Mouse (Mus musculus): ENCODE data around the gene Gpr1. TPM values are rescaled to one million over a fixed set of nuclear protein-coding genes. Genes with fewer than 3 reads are reported as not detected.
"Not testable (repeated sequence)": the region's sequence is repeated elsewhere in the genome, so short reads cannot be mapped to it uniquely, and the experiment has no call there.

Gpr1 gene
- polyA plus RNA-seq, 1 experiment from 2014 or later: 0.72 TPM

DNA sequence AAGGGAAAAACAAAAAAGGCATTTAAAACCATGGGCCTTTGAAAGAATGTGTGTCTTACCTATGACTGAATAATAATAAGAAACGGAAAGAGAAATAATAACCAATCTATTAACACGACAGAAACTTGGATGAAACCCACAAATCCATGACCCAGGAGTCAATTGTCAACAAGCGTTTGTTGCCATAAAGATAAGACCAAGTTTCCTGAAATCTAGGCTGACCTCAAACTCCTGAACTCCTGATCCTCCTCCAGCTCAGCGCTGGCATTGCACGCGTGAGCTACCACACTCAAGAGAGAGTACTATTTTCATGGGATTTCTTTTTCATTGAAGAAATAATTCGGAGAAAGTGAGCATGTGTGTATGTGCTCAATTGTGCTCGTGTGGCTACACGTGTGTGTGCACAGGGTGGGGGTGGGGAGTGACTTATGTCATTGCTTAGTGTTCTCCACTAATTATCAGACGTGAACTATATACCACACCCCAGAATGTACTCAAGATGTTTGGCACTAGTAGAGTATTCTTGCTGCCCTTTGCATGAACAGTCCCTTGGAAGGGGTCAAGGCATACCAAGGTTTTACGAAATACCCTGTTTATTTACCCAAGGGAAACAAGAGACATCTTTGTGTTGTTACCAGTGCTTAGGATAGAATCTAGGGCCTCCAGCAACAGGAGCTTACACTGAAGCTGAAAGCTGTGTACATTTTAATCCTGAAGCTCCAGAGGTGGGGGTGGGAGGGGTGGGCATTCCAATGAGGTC lies 21.9 kb downstream of the Gpr1 start:
- H3K4me2 ChIP-seq (ENCODE audit: low read length): no peak overlapping the region
- 89% methylated on average over 11 of the region's 11 CpGs for WGBS

DNA sequence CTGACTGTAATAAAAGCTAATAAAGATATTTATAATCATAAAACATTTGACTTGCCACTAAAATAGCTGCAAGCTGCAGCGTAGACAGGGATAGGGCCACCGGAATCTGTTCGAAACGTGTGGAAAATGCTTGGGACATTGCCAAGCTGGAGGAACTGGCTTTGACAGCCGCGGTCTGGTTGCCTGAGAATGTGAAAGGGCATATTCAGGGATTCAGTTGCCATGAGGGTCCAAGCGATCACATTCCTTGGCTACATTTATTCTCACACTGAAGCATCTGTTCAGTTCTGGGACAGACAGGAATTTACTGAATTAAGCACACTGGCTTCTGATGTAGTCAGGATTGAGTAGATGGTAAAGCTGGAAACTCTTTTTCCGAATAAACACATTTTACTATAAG lies 23.5 kb downstream of the Gpr1 start:
- DNase-seq (ENCODE audit: low spot score): peak; percentile 58
- H3K4me1 ChIP-seq (ENCODE audit: control insufficient read depth, insufficient read depth, low read length): no peaks in the 10 kb centered on the region
- no peak for ATAC-seq
- no peaks in the 10 kb centered on the region for H3K9me3 ChIP-seq (replicated peaks; ENCODE audit: control insufficient read depth, low read length)
- H3K27ac ChIP-seq (ENCODE audit: low read depth, low read length): no peak overlapping the region
- WGBS: 59% methylated on average over 8 of the region's 8 CpGs
- H3K27me3 ChIP-seq (replicated peaks; ENCODE audit: control insufficient read depth, insufficient read depth, low read length): no peaks in the 10 kb centered on the region
- no peak overlapping the region for H3K9ac ChIP-seq (ENCODE audit: low read length)
- no peak overlapping the region for H3K4me2 ChIP-seq (ENCODE audit: low read length)
- H3K36me3 ChIP-seq (ENCODE audit: control insufficient read depth, insufficient read depth, low read length): no peaks in the 10 kb centered on the region
- no peak overlapping the region for H3K4me3 ChIP-seq (ENCODE audit: low read depth, low read length)

More for the DNA sequence above, 21.9 kb downstream of the Gpr1 start:
- H3K27me3 ChIP-seq (replicated peaks; ENCODE audit: control insufficient read depth, insufficient read depth, low read length): no peaks in the 10 kb centered on the region
- no peaks in the 10 kb centered on the region for H3K36me3 ChIP-seq (ENCODE audit: control insufficient read depth, insufficient read depth, low read length)
- no peak overlapping the region for H3K9ac ChIP-seq (ENCODE audit: low read length)
- no peak overlapping the region for H3K27ac ChIP-seq (ENCODE audit: low read depth, low read length)
- H3K9me3 ChIP-seq (replicated peaks; ENCODE audit: control insufficient read depth, low read length): no peaks in the 10 kb centered on the region
- ATAC-seq (no peak), DNase-seq (ENCODE audit: low spot score) (no peak)
- no peak overlapping the region for H3K4me3 ChIP-seq (ENCODE audit: low read depth, low read length)
- no peaks in the 10 kb centered on the region for H3K4me1 ChIP-seq (ENCODE audit: control insufficient read depth, insufficient read depth, low read length)

DNA sequence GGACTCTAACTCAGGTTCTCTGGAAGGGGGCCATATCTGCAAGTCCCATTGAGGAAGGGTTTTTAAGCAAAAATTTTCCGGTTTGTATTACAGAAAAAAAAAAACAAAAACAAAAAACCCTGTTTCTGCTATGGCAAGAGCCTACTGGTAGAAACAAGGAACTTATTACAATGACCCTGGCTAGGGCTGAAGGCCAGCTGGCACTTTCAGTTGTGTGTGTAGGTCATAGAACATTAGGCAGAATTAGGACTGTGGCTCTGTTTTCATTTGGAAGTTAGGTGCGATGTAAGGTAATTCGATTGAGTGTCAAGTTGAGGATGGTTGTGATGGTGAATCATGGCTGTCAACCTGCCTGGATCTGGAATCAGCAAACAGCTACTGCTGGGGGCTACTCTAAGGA lies 25.8 kb downstream of the Gpr1 start:
- WGBS: 88% methylated on average over 3 of the region's 3 CpGs
- Histone ChIP-seq H3K9ac (ENCODE audit: low read length) (no peak overlapping the region), H3K27ac (ENCODE audit: low read depth, low read length) (no peak overlapping the region), H3K4me2 (ENCODE audit: low read length) (no peak overlapping the region), H3K9me3 (replicated peaks; ENCODE audit: control insufficient read depth, low read length) (no peaks in the 10 kb centered on the region), H3K4me3 (ENCODE audit: low read depth, low read length) (no peak overlapping the region), H3K27me3 (replicated peaks; ENCODE audit: control insufficient read depth, insufficient read depth, low read length) (no peaks in the 10 kb centered on the region), H3K4me1 (ENCODE audit: control insufficient read depth, insufficient read depth, low read length) (no peaks in the 10 kb centered on the region), H3K36me3 (ENCODE audit: control insufficient read depth, insufficient read depth, low read length) (no peaks in the 10 kb centered on the region)
- ATAC-seq: no peak
- no peak for DNase-seq (ENCODE audit: low spot score)

DNA sequence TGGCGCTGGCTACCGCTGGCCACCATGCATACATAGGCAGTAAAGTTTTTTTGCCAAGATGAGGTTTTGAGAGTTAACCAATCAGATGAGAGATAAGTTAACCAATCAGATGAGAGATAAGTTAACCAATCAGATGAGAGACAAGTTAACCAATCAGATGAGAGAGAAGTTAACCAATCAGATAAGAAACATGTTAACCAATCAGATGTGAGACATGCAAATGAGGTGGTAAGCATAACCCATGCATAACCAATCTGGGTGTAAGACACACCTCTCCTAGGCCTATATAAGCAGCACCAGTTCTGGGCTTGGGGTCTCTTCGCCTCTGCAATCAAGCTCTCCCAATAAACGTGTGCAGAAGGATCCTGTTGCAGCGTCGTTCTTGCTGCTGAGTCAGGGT lies 28.9 kb downstream of the Gpr1 start:
- H3K36me3 ChIP-seq (ENCODE audit: control insufficient read depth, insufficient read depth, low read length); H3K9ac ChIP-seq (ENCODE audit: low read length); H3K27ac ChIP-seq (ENCODE audit: low read depth, low read length); ATAC-seq; DNase-seq (ENCODE audit: low spot score); H3K27me3 ChIP-seq (replicated peaks; ENCODE audit: control insufficient read depth, insufficient read depth, low read length); H3K4me1 ChIP-seq (ENCODE audit: control insufficient read depth, insufficient read depth, low read length); H3K4me3 ChIP-seq (ENCODE audit: low read depth, low read length); H3K4me2 ChIP-seq (ENCODE audit: low read length); H3K9me3 ChIP-seq (replicated peaks; ENCODE audit: control insufficient read depth, low read length): not testable (repeated sequence)
- WGBS: 91% methylated on average over 6 of the region's 6 CpGs

DNA sequence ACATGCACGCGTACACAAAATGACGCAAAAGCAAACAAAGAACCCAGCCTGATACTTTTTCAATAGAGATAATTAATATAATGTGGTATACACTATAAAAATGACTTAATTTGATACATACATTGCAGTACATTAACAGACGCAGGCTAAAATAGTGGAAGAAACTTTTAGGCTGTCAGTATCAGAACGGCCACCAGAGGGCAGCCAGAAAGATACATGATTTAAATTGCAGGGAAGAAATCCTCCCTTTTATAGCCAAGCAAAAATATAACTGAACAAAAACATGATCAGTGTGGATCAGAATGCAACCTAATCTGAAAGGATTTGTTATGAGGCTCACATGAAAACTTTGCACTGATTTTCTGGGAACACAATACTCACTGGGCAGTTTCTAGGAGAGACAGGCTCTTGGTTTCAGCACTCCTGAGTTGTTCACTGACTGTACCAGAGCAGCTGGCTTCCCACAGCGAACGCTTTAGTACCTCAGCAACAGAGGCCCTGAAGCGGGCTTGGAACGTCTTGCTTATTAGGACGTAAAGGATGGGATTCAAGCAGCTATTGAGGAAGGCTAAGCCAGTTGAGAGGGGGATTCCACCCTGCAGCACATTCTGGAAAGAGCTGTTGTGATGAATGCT lies 31.6 kb downstream of the Gpr1 start:
- DNase-seq (ENCODE audit: low spot score) (peak; percentile 76), ATAC-seq (no peak)
- WGBS: 54% methylated on average over 10 of the region's 10 CpGs
- Histone ChIP-seq H3K27ac (ENCODE audit: low read depth, low read length) (no peak overlapping the region), H3K36me3 (ENCODE audit: control insufficient read depth, insufficient read depth, low read length) (peaks cover 25% of the 10 kb centered on the region), H3K4me2 (ENCODE audit: low read length) (no peak overlapping the region), H3K9me3 (replicated peaks; ENCODE audit: control insufficient read depth, low read length) (no peaks in the 10 kb centered on the region), H3K4me3 (ENCODE audit: low read depth, low read length) (no peak overlapping the region), H3K27me3 (replicated peaks; ENCODE audit: control insufficient read depth, insufficient read depth, low read length) (no peaks in the 10 kb centered on the region), H3K4me1 (ENCODE audit: control insufficient read depth, insufficient read depth, low read length) (peaks cover 5% of the 10 kb centered on the region; the same call in 1 of the 2 replicates), H3K9ac (ENCODE audit: low read length) (no peak overlapping the region)

DNA sequence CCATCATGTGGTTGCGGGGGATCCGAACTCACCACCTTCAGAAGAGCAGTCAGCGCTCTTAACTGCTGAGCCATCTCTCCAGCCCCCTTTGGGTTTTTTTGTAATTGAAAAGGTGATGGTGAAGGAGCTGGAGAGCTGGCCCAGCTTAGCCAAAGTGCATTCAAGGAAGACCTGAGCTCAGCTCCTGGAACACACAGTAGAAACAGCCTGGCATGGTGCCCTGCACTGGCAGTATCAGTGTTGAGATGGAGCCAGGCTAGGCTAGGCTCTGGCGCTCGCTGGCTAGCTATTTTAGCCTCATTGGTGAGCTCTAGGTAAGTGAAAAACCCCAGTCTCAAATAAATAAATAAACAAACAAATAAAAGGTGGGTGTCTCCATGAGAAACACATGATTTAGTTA lies 32.1 kb downstream of the Gpr1 start:
- ATAC-seq (no peak), DNase-seq (ENCODE audit: low spot score) (peak; percentile 51)
- H3K4me2 ChIP-seq (ENCODE audit: low read length): no peak overlapping the region
- H3K4me3 ChIP-seq (ENCODE audit: low read depth, low read length): no peak overlapping the region
- H3K4me1 ChIP-seq (ENCODE audit: control insufficient read depth, insufficient read depth, low read length): peaks cover 8% of the 10 kb centered on the region; the same call in 1 of the 2 replicates
- H3K27me3 ChIP-seq (replicated peaks; ENCODE audit: control insufficient read depth, insufficient read depth, low read length): no peaks in the 10 kb centered on the region
- H3K9me3 ChIP-seq (replicated peaks; ENCODE audit: control insufficient read depth, low read length): no peaks in the 10 kb centered on the region
- 69% methylated on average over 3 of the region's 5 CpGs for WGBS
- no peak overlapping the region for H3K9ac ChIP-seq (ENCODE audit: low read length)
- peaks cover 25% of the 10 kb centered on the region for H3K36me3 ChIP-seq (ENCODE audit: control insufficient read depth, insufficient read depth, low read length)
- no peak overlapping the region for H3K27ac ChIP-seq (ENCODE audit: low read depth, low read length)

DNA sequence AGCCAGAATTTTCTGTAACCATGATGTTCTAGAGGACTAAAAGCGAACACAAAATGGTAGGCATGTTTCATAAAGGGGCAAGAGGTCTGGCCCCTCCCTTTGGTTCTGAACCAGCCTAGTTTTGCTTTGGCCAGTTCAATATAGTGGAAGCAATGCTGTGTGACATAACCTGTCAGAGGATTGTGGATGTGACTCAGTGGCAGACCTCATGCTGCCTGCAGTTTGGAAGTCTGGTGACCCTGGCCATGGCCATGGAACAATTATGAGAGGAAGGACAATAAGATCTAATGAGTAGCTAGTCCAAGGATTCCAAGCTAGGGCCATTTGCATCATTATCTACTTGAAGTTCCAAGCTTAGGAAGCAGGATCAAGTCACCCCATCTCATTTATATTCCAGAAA lies 32.9 kb downstream of the Gpr1 start:
- ATAC-seq: no peak
- DNase-seq (ENCODE audit: low spot score): no peak
- Histone ChIP-seq H3K27ac (ENCODE audit: low read depth, low read length) (no peak overlapping the region), H3K4me3 (ENCODE audit: low read depth, low read length) (no peak overlapping the region), H3K9ac (ENCODE audit: low read length) (no peak overlapping the region), H3K9me3 (replicated peaks; ENCODE audit: control insufficient read depth, low read length) (no peaks in the 10 kb centered on the region), H3K4me2 (ENCODE audit: low read length) (no peak overlapping the region), H3K4me1 (ENCODE audit: control insufficient read depth, insufficient read depth, low read length) (peaks cover 8% of the 10 kb centered on the region; the same call in 1 of the 2 replicates), H3K27me3 (replicated peaks; ENCODE audit: control insufficient read depth, insufficient read depth, low read length) (no peaks in the 10 kb centered on the region), H3K36me3 (ENCODE audit: control insufficient read depth, insufficient read depth, low read length) (peaks cover 25% of the 10 kb centered on the region)
- 100% methylated on average over 1 of the region's 1 CpGs for WGBS

DNA sequence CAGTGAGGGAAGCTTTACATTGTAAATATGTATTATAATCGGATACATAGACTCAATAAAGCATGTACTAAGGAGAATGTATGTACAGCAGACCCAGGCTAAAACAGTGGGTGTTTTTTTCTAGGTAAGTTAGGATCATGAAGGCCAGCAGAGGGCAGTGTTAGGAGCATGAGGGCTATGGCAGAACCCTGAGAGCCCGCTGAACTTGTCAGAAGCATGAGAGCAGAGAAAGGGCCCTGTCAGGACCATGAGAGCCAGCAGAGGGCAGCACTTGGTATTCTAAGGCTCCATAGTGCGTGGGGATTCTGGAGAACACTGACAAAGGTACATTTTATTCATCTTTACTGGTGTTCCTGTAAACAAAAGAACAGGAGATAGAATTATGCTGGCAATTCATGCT lies 33.3 kb downstream of the Gpr1 start:
- 3% methylated on average over 3 of the region's 3 CpGs for WGBS
- peaks cover 8% of the 10 kb centered on the region; the same call in 1 of the 2 replicates for H3K4me1 ChIP-seq (ENCODE audit: control insufficient read depth, insufficient read depth, low read length)
- no peak overlapping the region for H3K4me2 ChIP-seq (ENCODE audit: low read length)
- no peak overlapping the region for H3K9ac ChIP-seq (ENCODE audit: low read length)
- DNase-seq (ENCODE audit: low spot score) (peak; percentile 98), ATAC-seq (peak; percentile 85)
- H3K27me3 ChIP-seq (replicated peaks; ENCODE audit: control insufficient read depth, insufficient read depth, low read length): no peaks in the 10 kb centered on the region
- no peak overlapping the region for H3K27ac ChIP-seq (ENCODE audit: low read depth, low read length)
- H3K4me3 ChIP-seq (ENCODE audit: low read depth, low read length): no peak overlapping the region
- no peaks in the 10 kb centered on the region for H3K9me3 ChIP-seq (replicated peaks; ENCODE audit: control insufficient read depth, low read length)
- H3K36me3 ChIP-seq (ENCODE audit: control insufficient read depth, insufficient read depth, low read length): peaks cover 25% of the 10 kb centered on the region

DNA sequence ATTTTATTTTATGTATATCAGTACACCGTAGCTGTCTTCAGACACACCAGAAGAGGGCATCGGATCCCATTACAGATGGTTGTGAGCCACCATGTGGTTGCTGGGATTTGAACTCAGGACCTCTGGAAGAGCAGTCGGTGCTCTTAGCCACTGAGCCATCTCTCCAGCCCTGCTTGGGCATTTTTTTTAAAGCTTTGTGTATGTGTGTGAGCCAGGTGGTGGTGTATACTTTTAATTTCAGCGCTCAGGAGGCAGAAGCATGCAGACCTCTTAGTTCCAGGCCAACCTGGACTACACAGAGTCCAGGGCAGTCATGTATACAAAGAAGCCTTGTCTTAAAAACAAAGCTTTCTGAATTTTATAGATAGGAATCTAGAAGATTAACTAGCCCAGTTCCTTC lies 33.8 kb downstream of the Gpr1 start:
- 71% methylated on average over 4 of the region's 4 CpGs for WGBS
- H3K27ac ChIP-seq (ENCODE audit: low read depth, low read length); H3K27me3 ChIP-seq (replicated peaks; ENCODE audit: control insufficient read depth, insufficient read depth, low read length); H3K9me3 ChIP-seq (replicated peaks; ENCODE audit: control insufficient read depth, low read length); H3K4me3 ChIP-seq (ENCODE audit: low read depth, low read length); H3K9ac ChIP-seq (ENCODE audit: low read length); H3K4me2 ChIP-seq (ENCODE audit: low read length); DNase-seq (ENCODE audit: low spot score): not testable (repeated sequence)
- peaks cover 25% of the 10 kb centered on the region for H3K36me3 ChIP-seq (ENCODE audit: control insufficient read depth, insufficient read depth, low read length)
- peak; percentile 1; the same call in 1 of the 2 replicates for ATAC-seq
- H3K4me1 ChIP-seq (ENCODE audit: control insufficient read depth, insufficient read depth, low read length): peaks cover 12% of the 10 kb centered on the region

Data from forebrain, embryonic 14.5 days (tissue).